Mouse (Mus musculus): ENCODE measurements around the gene Arid3c.

Gene Arid3c

DNA sequence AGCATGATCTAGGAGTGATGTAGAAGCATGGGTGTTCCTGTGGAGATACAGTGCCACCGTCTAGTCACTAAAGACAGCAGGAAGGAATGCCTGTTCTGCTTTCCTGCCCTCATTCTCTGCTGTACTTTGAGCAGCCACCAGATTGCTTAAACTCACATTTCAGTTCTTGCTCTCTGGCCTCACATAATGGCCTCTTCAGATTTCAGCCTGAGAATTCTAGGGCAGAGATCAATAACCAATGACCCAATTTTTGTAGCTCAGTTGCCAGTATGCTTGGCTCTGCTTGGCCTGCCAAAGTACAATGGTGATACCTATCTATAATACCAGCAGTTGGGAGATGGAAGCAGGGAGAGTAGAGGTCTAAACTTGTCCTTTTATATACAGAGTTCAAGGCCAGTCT, 14.1 kb upstream of the Arid3c start:
- no peak for DNase-seq (ENCODE audit: low read depth, low spot score)

DNA sequence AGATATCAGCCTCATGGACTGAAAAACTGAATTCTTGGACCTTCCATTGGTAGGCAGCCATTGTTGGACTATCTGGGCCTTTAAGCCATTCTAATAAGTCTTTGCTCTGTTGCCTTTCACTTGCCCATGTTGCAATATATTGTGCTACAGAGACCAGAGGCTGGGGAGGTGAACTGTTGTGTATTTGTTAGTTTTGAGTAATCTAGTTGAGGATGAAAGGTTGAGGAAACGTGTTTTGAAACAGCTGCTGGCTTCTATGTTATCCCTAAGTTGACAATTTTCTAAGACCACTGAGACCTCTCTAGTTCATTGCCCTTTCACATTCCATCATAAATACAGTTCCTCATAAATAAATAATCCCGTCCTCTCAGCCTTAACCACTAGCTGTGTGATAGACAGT, 13.2 kb upstream of the Arid3c start:
- DNase-seq (ENCODE audit: low read depth, low spot score), result no peak

DNA sequence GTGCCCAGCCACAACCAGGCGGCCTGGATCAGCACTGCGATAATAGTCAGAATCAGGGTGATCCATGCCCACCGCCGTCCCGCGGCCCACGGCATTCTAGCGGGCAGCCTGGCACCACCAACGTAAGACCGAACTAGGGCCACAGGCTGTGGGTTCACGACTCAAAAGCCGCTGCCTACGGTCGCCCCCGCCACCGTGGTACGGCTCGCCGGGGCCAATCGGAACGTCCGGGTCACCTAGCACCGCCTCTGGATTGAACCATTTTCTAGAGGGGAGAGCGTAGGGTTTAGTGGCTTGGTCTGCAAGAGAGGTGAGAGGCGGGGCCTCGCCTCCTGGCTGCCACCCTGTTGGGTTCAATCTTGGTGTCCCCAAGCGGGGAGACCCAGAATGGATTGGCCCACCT, 10.2 kb upstream of the Arid3c start:
- DNase-seq (ENCODE audit: low read depth, low spot score), result peak; percentile 93

DNA sequence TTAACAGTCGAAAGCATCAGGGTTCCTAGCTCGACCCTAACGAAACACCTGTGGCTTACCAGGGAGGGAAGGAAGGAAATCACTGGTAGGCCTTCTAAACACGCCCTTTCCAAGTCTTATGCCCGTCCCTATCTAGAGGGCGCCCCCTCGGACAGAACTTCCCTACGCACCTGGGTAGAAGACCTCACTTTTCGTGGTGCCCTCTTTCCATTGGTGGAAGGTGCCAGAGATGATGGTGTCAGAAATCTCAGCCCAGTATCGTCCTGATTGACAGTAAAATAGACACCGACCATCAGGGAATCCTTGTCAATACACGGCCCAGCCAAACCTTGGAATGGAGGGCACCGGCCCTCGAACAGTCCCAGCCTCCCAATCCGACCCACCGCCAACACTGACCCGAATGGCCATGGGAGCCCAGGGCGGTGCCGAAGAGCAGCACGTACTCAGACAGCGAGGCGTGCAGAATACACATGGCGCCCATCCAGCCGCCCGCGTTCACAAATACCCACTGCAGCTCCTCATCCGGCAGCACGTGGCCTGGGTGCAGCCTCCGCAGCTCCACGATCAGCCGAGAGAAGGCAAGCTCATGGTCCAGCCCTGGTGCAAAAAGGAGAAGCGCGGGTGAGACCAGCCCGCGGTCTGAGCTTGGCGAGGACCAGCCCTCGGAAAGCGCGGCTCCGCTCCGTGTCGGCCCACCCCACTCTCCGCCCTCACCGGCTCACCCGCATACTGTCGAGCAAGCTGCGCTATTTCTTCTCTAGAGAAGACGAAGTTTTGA, 9.6 kb upstream of the Arid3c start:
- DNase-seq (ENCODE audit: low read depth, low spot score), result peak; percentile 47

DNA sequence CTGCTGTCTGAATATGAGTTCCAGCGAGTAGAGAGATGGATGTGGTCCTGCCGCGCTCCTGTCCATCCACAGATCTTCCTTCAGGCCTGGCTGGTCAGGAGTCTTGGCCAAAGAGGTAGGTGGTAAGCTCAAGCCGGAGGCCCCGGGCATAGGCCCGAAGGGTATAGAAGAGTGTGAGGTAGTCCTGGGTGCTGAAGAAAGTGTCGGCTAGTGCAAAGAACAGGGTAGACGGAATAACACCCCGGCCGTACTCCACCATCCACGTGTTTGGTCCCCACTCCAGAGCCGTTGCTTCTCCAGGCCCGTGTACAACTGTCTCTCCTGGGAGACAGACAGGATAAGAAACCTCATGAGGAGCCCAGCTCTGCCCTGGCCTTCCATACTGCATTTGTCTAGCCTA, 8.3 kb upstream of the Arid3c start:
- no peak for DNase-seq (ENCODE audit: low read depth, low spot score)

- no peak for DNase-seq (ENCODE audit: low read depth, low spot score)
These were observed 7.3 kb upstream of the Arid3c start for GRCm38 (mm10) chr4:41738256-41738603.

GRCm38 (mm10) chr4:41737602-41738255, 6.8 kb upstream of the Arid3c start:
- no peak for DNase-seq (ENCODE audit: low read depth, low spot score)

DNA sequence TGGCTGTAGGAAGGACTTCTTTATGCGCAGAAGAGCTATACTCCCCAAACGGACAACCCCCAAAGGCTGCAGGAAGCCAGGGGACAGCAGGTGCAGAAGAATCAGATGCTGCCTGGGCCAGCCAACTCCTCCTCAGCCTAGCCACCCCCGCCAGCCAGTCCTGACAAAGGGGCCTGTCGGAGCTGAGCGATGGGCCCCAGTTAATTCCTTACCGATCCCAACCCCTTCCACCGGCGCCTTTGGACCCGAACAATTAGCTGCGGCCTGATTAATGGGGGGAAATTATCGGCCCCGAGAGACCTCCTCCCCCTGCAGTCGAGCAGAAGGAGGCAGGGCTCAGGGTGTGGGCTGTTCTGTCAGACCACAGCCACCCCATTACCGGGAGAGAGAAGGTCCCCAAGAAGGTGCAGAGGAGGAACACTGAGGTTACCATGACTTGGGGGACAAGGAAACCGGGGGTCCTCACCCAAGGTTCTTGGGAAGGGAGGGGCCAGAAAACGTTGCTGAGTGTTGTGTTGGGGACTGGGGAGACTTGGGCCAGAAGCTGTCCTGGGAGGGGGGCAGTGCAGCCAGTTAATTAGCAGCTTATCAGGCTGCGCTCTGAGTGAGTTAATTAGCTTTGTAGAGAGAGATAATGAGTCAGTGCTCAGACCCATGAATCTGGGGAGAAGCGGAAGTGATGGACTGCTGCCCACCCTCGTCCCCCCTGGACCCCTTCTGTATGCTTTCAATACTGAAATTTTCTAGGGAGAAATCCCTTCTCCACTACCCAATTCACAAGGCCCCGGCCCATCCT, 3.9 kb downstream of the Arid3c start:
- no peak for DNase-seq (ENCODE audit: low read depth, low spot score)

- peak; percentile 83 for DNase-seq (ENCODE audit: low read depth, low spot score)
These were observed 8.0 kb downstream of the Arid3c start, which contains the start of gene Dctn3 for GRCm38 (mm10) chr4:41722918-41723351. Gene Dctn3, minus strand, starts transcription at chr4:41723170.

- no peak for DNase-seq (ENCODE audit: low read depth, low spot score)
These were observed 14.1 kb downstream of the Arid3c start for GRCm38 (mm10) chr4:41716834-41717233.

- no peak for DNase-seq (ENCODE audit: low read depth, low spot score)
These were observed 15.3 kb downstream of the Arid3c start for GRCm38 (mm10) chr4:41715596-41715995.

GRCm38 (mm10) chr4:41715082-41715481, 15.9 kb downstream of the Arid3c start:
- no peak for DNase-seq (ENCODE audit: low read depth, low spot score)

GRCm38 (mm10) chr4:41714276-41714675, 16.7 kb downstream of the Arid3c start:
- DNase-seq (ENCODE audit: low read depth, low spot score), result no peak

DNA sequence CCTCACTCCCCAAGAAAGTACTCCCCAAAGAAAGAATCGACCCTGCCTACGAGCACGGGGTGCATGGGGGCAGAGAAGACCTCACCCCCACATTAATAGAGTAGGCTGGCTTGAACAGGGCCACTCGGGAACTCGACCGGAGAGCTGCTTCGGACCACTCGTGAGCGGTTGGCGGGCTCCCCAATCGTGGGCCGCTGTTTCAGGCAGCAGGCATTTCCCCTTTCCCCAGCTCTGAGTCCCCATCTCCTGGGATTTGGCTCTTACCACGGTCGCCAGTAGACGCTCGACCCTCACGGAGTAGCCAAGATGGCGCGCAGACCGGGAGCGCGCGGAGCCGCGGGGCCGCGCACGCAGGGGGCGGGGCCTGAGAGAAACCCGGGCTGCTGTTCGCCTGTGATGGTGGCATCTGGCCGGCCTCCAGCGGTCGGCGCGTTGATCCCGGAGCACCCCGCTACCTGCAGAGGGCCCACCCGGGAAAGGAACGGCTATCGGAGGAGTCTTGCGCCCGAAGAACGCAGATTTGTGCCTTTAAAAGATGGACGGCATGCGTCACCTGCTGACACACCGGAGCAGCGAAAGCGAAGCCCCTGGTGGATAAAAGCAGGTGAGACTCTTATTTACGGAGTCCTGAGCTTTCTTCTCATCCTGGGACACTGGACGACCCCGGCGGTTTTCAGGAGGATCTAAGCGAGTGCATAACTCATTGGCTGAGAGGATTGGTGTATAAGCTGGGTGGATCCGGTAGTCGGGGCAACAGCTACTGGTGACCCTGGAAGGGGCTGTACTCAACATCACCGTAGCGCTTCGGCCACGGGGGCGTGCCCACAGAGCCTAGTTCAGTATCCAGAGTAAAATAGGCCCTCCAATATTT, 17.5 kb downstream of the Arid3c start, which contains the start of gene Rpp25l:
TSS of gene Rpp25l (minus strand) at position 338 of the 871 bp plus-strand sequence.
- peak; percentile 65 for DNase-seq (ENCODE audit: low read depth, low spot score)

GRCm38 (mm10) chr4:41712421-41713196, 18.3 kb downstream of the Arid3c start:
- DNase-seq (ENCODE audit: low read depth, low spot score), result no peak

GRCm38 (mm10) chr4:41711705-41712375, 19.1 kb downstream of the Arid3c start:
- no peak for DNase-seq (ENCODE audit: low read depth, low spot score)

DNA sequence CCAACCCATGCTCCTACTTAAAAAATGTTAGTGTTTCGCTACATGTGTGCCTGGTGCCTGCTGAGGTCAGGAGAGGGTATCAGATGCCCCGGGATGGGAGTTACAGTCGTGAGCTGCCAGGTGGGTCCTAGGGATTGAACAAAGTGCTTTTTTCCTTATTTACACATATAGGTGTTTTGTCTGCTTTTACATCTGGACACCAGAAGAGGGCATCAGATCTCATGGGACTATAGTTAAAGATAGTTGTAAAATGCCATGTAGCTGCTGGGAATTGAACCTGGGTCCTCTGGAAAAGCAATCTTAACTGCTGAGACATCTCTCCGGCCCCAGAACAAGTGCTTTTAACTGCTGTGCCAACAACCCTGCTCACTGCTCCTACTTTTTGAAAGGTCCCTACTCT, 20.7 kb downstream of the Arid3c start:
- DNase-seq (ENCODE audit: low read depth, low spot score), result no peak

GRCm38 (mm10) chr4:41708192-41708745, 22.7 kb downstream of the Arid3c start:
- DNase-seq (ENCODE audit: low read depth, low spot score), result no peak

DNA sequence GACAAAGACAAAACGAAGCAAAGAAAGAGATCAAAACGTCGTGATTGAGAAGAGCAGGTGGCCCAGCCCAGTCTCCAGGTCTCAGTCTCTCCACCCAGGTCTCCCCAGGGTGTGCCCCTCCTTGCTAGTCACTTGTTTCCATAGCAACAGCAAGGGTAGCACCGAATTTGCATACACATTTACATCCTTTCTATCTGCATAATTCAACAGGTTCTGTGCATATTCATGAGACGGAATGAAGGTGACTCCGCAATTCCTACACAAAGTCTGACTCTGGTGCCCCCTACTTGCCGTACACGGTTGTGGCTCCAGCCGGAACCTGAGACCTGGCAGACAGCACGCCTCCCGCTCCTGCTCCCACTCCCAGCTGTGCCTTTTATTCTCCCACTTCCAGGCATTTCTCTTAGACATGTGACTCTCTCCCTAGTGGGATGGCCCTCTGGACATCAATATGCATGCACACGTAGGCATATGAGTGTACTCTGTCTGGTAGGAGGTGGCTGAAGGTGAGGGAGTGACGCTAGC, 23.9 kb downstream of the Arid3c start:
- DNase-seq (ENCODE audit: low read depth, low spot score), result peak; percentile 75
